Mouse (Mus musculus): Measurements from ENCODE around the gene Fstl5. TPM values are rescaled to one million over a fixed set of nuclear protein-coding genes. Genes with fewer than 3 reads are reported as not detected.

The Fstl5 gene
- polyA plus RNA-seq, 2 experiments from 2014 or later, result not detected

DNA sequence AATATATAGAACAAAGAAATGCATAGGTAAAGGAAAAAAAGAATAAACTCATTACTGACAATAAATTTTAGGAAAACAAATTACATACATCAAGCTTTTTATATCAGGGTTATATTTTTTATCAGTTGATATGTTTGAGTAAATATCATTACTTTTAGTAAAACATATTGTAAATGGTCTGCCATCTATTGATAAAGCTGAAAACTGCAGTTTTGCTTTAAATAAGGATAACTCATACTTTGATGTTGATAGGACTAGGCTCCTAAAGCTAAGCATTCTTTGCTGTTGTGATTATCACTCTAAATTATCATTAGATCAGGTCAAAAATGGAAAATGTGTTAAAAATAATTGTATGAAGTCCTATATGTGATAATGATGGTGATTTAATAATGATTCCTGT lies 493.3 kb downstream of the Fstl5 start:
- no peak for ATAC-seq

DNA sequence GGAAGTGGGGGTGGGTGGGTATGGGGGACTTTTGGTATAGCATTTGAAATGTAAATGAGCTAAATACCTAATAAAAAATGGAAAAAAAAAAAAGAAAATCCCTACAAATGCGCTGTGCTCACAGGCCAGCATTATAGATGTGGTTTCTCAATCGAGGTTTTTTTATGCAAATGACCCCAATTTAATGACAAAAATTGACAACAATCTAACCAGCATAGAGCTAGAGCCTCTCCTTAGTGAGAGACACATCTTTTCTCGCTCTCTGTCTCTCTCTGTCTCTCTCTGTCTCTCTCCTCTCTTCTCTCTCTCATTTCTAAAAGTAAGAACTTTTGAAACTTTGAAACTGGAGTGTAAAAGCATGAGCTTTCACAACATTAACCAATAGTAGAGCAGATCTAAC lies 498.4 kb downstream of the Fstl5 start:
- no peak for ATAC-seq

DNA sequence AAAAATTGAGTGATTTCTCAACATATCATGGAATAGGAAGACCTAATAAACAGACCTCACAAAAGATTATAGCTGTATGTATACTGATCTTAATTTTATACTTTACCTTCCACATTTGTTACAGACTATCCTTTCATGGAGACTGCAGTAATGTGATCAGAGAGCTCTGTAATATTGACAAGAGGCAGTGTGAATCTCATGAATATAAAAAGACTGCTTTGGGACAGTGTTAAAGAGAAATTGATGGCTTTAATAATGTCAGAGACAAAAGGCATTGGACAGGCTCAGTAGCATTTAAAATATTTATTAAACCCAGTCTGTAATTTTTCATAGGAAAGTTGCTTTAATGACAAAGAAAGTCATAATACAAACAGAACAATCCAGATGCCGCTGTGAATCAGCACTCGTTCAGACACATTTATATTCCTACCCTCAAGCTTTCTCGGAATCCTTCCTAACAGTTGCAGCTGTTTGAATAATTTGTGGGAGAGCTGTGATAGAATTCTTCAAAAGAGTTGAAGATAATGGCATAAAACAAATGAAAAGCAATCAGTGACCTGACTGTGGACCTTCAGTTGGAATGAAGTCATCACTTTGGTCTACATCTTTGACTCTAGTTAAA lies 499.0 kb downstream of the Fstl5 start:
- ATAC-seq, result no peak

DNA sequence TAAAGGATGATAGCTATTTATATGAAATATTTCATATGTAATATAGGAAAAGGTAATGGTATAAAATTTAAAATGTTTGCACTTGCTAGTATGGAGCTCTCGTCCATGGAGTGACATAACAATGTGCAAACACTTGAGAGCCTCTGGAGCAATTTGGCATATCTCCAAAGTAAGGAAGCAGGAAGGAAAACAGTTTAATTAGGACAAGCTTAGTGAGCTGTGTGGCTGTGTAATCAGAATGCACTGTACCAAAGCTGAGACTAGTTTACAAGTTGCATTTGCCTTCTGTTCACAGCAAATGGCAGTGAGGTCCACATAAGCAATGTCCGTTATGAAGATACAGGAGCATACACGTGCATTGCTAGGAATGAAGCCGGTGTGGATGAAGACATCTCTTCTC lies 519.1 kb downstream of the Fstl5 start:
- no peak for ATAC-seq

DNA sequence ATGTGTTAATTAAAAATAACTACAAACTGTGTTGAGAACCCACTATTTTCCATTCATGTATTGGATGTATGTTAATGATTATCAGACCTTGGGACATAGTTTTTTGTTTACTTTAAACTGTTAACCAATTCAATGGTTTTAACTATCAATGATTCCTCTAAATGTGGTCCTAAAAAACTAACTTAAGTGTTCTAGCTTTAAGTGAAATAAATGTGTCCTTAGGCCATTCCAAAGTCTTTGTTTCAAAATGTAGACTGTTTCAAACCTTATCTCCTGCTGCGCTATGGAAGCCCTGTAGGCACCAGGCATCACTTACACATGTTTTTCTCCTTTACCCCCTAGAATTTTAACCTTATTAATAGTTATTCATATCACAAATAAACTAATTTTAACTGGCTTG lies 546.0 kb downstream of the Fstl5 start:
- ATAC-seq, result no peak

DNA sequence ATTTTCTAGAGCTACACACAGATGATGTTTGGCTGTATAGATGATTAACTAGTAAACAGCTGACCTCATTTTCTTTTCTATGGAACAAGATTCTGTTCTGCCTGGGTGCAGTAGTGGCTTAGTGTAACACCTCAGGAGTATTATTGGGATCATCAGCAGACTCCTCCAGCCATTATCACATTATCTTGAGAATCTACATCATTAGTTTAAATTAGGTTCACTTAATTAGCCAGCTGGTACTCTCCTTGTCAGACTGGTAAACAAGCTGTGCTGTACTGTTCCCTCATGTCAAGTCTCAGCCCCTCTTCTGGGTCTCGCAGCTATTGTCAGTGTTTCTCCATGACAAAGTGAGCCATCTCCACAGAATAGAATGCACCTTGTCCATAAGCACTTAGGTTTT lies 580.2 kb downstream of the Fstl5 start:
- ATAC-seq, result no peak

DNA sequence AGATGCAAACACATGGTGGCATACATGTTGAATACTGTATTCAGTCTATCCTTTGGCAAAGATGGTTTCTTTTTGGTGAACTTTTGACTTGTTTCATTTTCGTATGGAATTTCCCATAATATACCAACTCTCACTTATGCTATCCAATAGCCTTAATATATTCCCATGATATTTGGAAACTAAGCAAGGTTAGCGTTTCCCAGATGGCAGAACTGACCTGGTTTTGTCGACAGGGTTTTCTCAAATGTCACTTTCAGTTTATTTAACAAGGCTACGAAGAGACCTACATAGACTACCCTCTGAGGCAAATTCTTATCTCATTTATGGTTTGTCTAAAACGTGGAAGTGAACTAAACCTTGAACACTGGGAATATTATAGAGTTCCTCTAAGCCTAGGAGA lies 596.8 kb downstream of the Fstl5 start:
- no peak for ATAC-seq

DNA sequence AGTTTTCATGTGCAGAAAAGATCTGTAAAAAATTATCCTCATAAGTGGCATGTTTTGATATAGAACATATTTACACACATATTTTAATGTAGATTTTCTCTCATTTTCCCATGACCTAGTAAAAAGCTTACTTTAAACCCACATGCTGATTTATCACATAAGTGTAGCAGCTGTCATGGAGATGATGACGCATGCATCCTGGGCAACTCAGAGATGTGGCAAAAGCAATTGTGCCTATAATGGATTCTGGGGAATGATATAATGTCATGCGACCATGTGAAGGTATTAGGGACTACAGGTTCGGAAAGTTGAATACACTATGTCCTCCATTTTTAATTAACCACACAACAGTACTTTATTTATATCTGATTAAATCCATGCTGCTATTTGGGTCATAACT lies 601.9 kb downstream of the Fstl5 start:
- no peak for ATAC-seq

DNA sequence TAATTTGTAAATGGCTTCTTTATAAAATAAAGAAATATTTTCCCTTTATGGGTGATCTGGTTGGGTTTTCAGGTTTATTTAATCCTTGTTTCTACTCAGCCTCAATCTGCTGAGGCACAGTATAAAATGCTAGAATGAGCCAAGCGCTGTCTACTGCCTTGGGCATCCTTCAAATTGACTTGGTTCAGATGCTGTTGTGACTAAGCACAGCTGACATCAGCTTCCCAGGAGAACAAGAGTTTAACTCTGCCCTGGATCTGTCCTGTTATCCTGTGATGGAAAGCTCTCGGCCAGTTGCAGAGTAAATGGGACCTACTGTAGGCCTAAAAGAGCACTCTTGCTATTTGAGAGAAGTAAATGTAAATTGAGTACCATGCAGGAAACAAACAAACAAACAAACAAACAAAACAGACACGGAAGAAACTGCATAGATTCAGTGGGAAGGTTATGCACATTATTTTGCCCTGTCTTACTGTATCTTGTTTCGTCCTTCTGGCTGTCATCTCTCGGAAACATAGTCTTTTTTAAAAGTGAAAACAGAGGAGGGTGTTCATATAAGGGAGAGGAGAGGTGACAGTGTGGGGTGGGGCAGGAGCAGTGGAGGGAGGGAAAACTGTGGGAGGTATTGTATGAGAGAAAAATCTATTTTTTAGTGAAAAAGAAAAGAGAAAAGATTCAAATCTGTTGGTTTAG lies 605.9 kb downstream of the Fstl5 start:
- no peak for ATAC-seq

DNA sequence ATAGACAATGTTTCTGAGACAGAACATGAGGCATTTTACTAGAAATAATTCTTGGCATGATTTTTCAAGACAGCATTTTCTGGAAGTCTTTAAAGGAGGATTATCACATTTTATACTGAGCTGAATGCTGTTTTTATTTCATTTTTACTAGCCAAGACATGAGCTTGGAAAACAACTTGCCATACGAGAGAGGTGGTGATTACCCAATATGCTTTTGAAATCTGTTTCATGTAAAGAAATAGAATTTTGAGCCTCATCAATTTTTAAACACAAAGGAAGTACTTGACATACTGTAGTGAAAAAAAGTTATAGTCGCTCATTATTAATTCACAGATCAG lies 606.4 kb downstream of the Fstl5 start:
- ATAC-seq, result no peak

DNA sequence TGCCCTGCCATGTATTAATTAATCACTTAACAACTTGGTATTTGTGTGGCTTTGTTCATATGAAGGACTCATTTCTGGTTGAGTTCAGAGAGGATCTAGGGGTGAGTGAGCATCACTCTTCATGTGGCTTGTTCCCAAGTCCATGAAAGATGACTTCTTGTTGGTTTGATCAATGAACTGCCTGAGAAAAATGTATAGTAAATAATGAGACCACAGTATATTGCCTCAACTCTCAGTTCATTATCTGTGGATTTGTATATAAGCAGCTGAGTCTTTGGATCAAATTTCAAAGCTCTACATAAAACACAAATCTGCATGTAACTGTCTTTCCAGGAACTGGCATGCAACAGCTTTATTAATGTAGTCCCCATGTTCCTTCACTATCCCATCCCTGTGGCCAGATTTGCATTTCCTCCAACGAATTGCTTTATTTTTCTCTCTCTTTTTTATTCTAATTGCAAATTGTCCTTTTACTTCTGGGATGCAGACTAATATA lies 623.1 kb downstream of the Fstl5 start:
- ATAC-seq, result no peak

DNA sequence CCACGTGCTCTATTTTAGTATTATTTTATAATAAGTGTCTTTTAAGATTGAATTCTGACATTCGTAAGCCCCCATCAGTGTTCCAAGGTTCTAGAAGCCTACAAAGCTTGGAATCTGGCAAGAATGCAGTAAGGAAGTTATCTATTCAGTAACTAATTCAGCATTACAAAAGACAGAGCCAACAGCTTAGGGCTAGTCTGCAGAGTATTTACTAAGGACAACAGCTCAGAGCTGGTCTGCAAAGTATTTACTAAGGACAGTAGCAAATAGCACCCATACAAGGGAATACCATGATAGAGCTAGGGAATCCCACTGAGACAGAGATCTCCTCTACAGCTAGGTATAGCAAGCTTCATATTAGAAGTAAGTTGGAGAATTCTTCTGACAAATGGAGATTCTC lies 665.2 kb downstream of the Fstl5 start:
- no peak for ATAC-seq

Other genes with a start within 250 kb of the Fstl5 start
- 1 to 10 TPM; 8.5 to 8.7 TPM for gene Golim4, start 117.3 kb upstream of the Fstl5 start, polyA plus RNA-seq (2017; shearing (Covaris generic))